Mouse (Mus musculus) kidney, postnatal 4 days (tissue): ENCODE measurements around the gene Tmem176b.
A peak's percentile ranks its signal among the peaks of the same experiment; 100 is the strongest.
"Not testable (repeated sequence)": the region's sequence is repeated elsewhere in the genome, so short reads cannot be mapped to it uniquely, and the experiment has no call there.

Experiments used
- DNase-seq, 2 experiments: peaks; one replicate each; pipeline ENCODE4 v3.0.0; 2021; ENCODE audit warnings: mixed read lengths in 2 of 2

Gene Tmem176b

DNA sequence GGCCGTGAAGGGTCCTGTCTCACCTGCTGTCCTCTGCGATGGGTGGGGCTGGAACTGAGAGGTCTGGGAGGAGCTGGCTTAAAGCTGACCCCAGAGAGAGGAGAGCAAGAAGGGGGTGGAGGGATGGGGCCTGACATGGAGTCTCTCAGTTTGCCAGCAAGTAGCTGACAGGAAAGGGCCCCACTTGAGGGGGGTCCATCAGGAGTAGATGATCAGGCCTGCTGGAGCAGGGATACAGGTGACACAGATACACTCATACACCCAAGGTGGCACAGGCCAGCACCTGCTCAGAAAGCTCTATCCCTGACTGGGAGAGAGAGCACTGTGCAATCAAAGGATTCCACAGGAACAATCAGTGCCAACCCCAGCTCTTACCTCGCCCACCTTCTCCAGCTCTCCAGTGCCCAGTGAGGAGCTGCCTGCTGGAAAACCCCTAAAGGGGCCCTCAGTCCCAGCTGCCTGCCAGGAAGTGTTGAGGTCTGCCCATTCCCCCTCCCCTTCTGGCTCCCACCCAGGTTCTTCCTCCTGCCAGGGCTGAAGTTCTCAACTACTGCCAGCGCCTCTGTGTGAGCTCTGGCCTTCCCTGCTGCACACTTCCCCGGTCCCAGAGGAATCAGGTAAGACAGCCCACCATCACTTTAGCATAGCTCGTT lies at the start of gene Tmem176b:
Tmem176b (minus strand) TSS at position 524 of the 653 bp plus-strand sequence.
- DNase-seq, result peak; percentile 97 to 98

- no peak for DNase-seq
Measured at GRCm38 (mm10) chr6:48876510-48877135, 35.3 kb upstream of the Tmem176b start.

GRCm38 (mm10) chr6:48875515-48875914 lies 34.2 kb upstream of the Tmem176b start:
- DNase-seq, result no peak

GRCm38 (mm10) chr6:48874576-48874975 lies 33.3 kb upstream of the Tmem176b start:
- DNase-seq, result peak in 1 of 2 experiments; percentile 1

GRCm38 (mm10) chr6:48872596-48872995 lies 31.3 kb upstream of the Tmem176b start, which contains the start of gene Aoc1:
Gene Aoc1 (plus strand): TSS chr6:48872896.
- DNase-seq, result no peak

GRCm38 (mm10) chr6:48869774-48870173 lies 28.5 kb upstream of the Tmem176b start:
- DNase-seq, result no peak

DNA sequence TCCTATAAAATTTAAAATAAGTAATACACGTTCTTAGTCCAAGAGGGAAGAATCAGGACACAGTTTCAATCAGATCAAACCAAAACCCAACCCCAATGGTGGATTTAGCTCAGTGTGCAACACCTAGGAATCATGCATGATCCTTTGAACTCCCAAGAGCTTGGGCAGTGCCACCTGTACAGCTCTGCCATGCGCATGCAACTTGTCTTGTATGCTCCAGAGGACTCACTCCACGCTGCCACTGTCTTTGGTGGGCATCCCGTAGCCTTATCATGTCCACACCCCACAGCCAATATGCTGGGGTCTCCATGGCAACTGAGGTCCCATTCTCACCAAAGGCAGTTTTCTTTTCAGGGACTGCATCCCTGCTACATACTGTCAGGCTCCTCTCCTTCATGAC lies 25.9 kb upstream of the Tmem176b start:
- DNase-seq, result no peak

GRCm38 (mm10) chr6:48866355-48866950 lies 25.2 kb upstream of the Tmem176b start:
- DNase-seq, result not testable (repeated sequence)

DNA sequence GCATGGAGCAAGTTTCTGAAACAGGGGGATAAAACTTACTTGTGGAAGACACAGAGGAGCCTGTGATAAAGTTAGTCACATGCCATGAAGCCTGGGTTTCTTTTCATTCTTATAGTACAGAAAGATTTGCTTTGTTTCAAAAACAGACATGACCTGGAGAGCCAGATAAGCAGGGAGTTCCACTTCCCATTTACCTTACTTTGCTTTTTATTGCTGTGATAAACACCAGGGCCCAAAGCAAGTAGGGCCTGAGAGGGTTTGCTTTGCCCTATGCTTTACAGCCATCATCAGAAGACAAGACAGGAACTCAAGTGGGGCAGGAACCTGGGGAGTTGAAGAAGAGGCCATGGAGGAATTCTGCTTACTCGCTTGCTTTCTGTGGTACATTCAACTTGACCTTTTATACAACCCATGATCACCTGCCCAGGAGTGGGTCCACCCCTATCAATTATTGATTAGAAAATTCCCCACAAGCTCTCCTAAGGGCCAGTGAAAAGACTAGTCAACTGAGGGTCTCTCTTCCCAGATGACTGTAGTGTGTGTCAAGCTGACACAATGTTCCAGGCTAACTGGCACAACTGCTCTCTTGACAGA lies 24.0 kb upstream of the Tmem176b start:
- no peak for DNase-seq

DNA sequence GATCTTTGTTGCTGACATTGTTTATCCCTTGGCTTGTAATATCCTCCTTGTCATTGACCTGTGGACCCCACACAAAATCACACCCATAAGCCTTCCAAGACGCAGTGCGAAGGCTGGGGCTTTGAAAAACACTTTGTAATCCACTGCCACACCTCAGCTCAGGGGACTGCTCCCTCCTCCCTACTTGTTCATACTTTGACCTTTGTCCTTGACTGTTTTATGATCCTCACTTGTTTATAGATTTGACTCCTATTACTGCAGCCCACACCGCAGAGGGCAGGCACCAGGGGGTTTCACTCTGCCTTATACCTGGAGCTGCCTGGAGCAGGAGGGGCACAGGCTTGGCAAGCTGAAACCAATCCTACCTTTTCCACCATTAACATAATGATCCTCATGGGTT lies 23.4 kb upstream of the Tmem176b start:
- DNase-seq, result no peak

- DNase-seq, result no peak
Measured at GRCm38 (mm10) chr6:48864181-48864580, 22.9 kb upstream of the Tmem176b start.

- no peak for DNase-seq
Measured at GRCm38 (mm10) chr6:48863488-48863887, 22.2 kb upstream of the Tmem176b start.

GRCm38 (mm10) chr6:48862816-48863215 lies 21.5 kb upstream of the Tmem176b start:
- DNase-seq, result peak in 1 of 2 experiments; percentile 19

DNA sequence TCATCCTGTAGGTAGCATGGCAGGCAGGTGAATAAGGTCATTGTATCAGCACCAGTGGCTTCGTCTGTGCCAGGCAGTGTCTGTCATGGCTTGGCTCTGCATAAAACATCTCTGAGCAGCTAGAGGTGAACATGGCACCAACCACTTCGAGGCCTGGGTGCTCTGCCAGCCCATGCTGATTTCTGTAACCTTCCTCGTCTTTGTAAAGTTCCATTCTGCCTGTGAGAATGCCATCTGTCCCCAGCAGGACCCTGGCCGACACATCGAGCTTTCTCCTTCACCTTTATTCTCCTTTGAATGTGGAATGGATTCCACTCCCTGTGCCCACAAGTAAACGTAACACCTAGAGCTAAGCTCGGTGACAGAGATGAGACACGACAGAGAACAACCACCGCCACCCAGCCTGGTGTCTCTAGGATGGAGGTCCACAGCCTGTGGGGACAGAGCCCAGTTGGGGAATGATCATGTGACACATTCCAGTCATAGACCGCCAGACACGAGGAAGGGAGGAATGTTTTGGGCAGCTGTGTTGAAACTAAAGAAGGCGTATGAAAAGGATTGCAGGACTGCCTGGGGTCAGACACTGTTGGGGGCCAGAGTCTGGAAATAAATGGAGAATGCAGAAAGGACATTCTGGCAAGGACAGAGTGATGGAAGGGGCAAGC lies 20.5 kb upstream of the Tmem176b start:
- peak in 1 of 2 experiments; percentile 46 for DNase-seq

DNA sequence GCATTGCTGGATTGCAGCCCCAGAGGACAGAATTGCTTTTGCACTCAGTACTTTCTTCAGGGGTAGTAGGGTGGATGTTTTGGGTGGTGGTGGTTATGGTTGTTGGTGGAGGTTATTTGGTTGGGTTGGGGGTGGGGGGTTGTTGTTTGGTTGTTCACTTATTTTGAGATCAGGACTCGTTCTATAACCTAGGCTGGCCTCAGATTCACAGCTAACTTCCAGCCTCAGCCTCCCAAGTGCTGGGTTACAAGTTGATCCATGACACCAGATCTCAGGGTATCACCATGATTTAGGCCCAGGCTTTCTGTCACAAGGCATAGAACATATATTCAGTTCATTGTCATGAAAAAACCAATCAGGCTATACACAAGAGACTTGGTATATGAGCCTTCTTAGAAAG lies 19.6 kb upstream of the Tmem176b start:
- DNase-seq, result no peak

- peak; percentile 88 to 93 for DNase-seq
Measured at GRCm38 (mm10) chr6:48860130-48860815, 19.0 kb upstream of the Tmem176b start.

- peak in 1 of 2 experiments; percentile 49 for DNase-seq
Measured at GRCm38 (mm10) chr6:48857613-48858302, 16.5 kb upstream of the Tmem176b start.

- no peak for DNase-seq
Measured at GRCm38 (mm10) chr6:48854155-48854554, 12.9 kb upstream of the Tmem176b start.

- DNase-seq, result peak; percentile 72 to 81
Measured at GRCm38 (mm10) chr6:48851820-48852491, 10.7 kb upstream of the Tmem176b start.

- no peak for DNase-seq
Measured at GRCm38 (mm10) chr6:48845086-48845485, 3.8 kb upstream of the Tmem176b start.
